Mouse (Mus musculus) spleen, adult 2 months (tissue): ENCODE results near the gene Ndufs8.

ENCODE experiments used
- CTCF ChIP-seq: fragments of 200-500 bp; IDR thresholded peaks from 2 replicates; pipeline ENCODE4 v1.5.1; 2011; ENCODE audit warnings: mild to moderate bottlenecking, inconsistent platforms; ENCODE audit not compliant: insufficient read depth, insufficient read length, insufficient replicate concordance; ENCODE audit errors: extremely low read depth
- POLR2A ChIP-seq: fragments of 200-500 bp; IDR thresholded peaks from 2 replicates; pipeline ENCODE4 v1.6.1; 2011; ENCODE audit warnings: low read depth, low read length, inconsistent platforms

DNA sequence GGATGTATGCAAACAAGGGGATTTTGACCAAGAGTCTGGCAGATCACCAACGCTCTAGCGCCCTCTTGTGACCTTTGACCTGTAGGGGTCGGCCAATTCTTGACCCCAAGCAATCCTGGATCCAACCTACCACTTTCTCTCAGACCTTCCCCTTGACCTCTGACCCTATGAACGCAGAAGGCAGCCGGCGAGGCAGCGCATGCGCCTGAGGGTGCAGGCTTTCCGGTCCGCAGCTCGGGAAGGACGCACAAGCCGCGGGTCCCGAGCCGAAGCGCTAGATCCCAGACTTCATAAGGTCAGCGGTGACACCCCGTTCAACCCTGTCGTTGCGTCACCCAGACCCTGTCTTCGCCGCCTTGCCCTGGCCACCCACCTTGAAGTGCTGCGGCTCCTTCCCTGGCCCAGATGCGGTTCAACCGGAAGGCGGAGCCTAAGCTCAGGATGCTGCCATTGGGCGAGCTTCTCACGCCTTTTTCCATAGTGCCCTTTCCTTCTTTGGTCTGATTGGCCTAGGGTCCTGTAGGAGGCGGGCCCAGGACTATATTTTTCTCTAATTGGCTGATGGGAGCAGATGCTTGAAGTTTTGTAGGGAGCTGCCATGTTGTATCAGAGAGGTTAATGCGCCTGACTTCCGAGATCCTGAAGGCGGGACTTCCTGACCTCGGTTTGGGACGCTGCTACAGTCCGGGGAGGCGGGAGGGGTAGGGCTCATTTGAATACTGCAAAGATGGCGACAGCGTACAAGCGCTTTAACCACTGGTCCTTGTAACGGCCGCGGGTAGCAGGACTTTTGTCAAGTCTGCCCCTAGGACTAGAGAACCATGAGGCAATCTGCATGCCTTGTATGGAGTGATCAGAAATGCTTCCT, at the start of gene Ndufs8:
- TF ChIP-seq POLR2A, result peak; percentile 85
- TF ChIP-seq CTCF, result peak; percentile 26; the same call in 1 of the 2 replicates
